Mouse (Mus musculus) MEL (cell line): ENCODE measurements around the gene Isca1. TPM values are rescaled to one million over a fixed set of nuclear protein-coding genes. Genes with fewer than 3 reads are reported as not detected.

Source experiments
- DNase-seq: peaks from one replicate; pipeline ENCODE4 v3.0.0; 2011; ENCODE audit warnings: low read depth, low spot score
- H3K27ac ChIP-seq: 2 replicates; pipeline ENCODE4 v1.5.1; 2012; ENCODE audit warnings: low read depth, mild to moderate bottlenecking, control low read depth, low read length, moderate library complexity; ENCODE audit not compliant: control insufficient read depth
- H3K27me3 ChIP-seq, 2 experiments: fragments of 150-350 bp in 1 of 2; sonication (generic) in 1 of 2; 2 replicates each; pipeline ENCODE4 v1.6.1; 2012; ENCODE audit warnings: low read length in 2 of 2, mild to moderate bottlenecking in 2 of 2, improper control_type of control experiment in 1 of 2, moderate library complexity in 1 of 2; ENCODE audit not compliant: insufficient read depth in 2 of 2, control insufficient read depth in 1 of 2
- H3K36me3 ChIP-seq, 2 experiments: 2 replicates each; pipeline ENCODE4 v1.6.1; 2012 to 2014; ENCODE audit warnings: low read length in 2 of 2, improper control_type of control experiment in 1 of 2, inconsistent platforms in 1 of 2, mild to moderate bottlenecking in 1 of 2; ENCODE audit not compliant: insufficient read depth in 2 of 2, control insufficient read depth in 1 of 2
- H3K4me1 ChIP-seq, 2 experiments: fragments of 150-350 bp in 1 of 2; sonication (generic) in 1 of 2; 2 replicates each; pipeline ENCODE4 v1.6.1; 2012; ENCODE audit warnings: low read length in 2 of 2, improper control_type of control experiment in 1 of 2, mild to moderate bottlenecking in 1 of 2; ENCODE audit not compliant: insufficient read depth in 2 of 2, control insufficient read depth in 1 of 2
- H3K4me3 ChIP-seq, 2 experiments: fragments of 150-350 bp in 1 of 2; sonication (generic) in 1 of 2; 2 replicates each; pipeline ENCODE4 v1.5.1; 2012; ENCODE audit warnings: low read depth in 2 of 2, low read length in 2 of 2, mild to moderate bottlenecking in 2 of 2, moderate library complexity in 2 of 2, control low read depth in 1 of 2, improper control_type of control experiment in 1 of 2; ENCODE audit not compliant: control insufficient read depth in 1 of 2, insufficient read depth in 1 of 2
- H3K79me2 ChIP-seq: 2 replicates; pipeline ENCODE4 v1.6.1; 2012; ENCODE audit warnings: mild to moderate bottlenecking, low read length, moderate library complexity; ENCODE audit not compliant: control insufficient read depth, poor library complexity, insufficient read depth
- H3K9ac ChIP-seq: 2 replicates; pipeline ENCODE4 v1.6.1; 2012; ENCODE audit warnings: low read depth, mild to moderate bottlenecking, control low read depth, low read length, moderate library complexity; ENCODE audit not compliant: control insufficient read depth, poor library complexity, severe bottlenecking
- H3K9me3 ChIP-seq: fragments of 150-350 bp; sonication (generic); replicated peaks from 2 replicates; pipeline ENCODE4 v1.6.1; 2012; ENCODE audit warnings: mild to moderate bottlenecking, low read length, improper control_type of control experiment, moderate library complexity; ENCODE audit not compliant: insufficient read depth
- BHLHE40 ChIP-seq: IDR thresholded peaks from 2 replicates; pipeline ENCODE4 v1.6.1; 2012; ENCODE audit warnings: low read depth, mild to moderate bottlenecking, inconsistent platforms, low read length, improper control_type of control experiment, borderline replicate concordance
- CTCF ChIP-seq, 3 experiments: IDR thresholded peaks in 2 of 3; conservative IDR thresholded peaks in 1 of 3; 2 replicates each; pipeline ENCODE4 v1.5.1; 2011 to 2012; ENCODE audit warnings: low read length in 3 of 3, low read depth in 2 of 3, mild to moderate bottlenecking in 2 of 3, improper control_type of control experiment in 1 of 3, inconsistent platforms in 1 of 3, mixed read lengths in 1 of 3, moderate library complexity in 1 of 3; ENCODE audit not compliant: control insufficient read depth in 1 of 3, insufficient read depth in 1 of 3, poor library complexity in 1 of 3, severe bottlenecking in 1 of 3
- E2F4 ChIP-seq: IDR thresholded peaks from 2 replicates; pipeline ENCODE4 v1.6.1; 2011; ENCODE audit warnings: low read depth, low read length, improper control_type of control experiment, borderline replicate concordance
- ELF1 ChIP-seq: IDR thresholded peaks from 2 replicates; pipeline ENCODE4 v1.6.1; 2014; ENCODE audit warnings: low read depth, mild to moderate bottlenecking, inconsistent platforms, low read length, improper control_type of control experiment, moderate library complexity
- EP300 ChIP-seq, 2 experiments: IDR thresholded peaks; 2 replicates each; pipeline ENCODE4 v1.6.1; 2011; ENCODE audit warnings: improper control_type of control experiment in 2 of 2, low read length in 2 of 2, low read depth in 1 of 2, mild to moderate bottlenecking in 1 of 2
- ETS1 ChIP-seq: IDR thresholded peaks from 2 replicates; pipeline ENCODE4 v1.6.1; 2012; ENCODE audit warnings: low read depth, mild to moderate bottlenecking, inconsistent platforms, low read length, improper control_type of control experiment, moderate library complexity
- GABPA ChIP-seq: IDR thresholded peaks from 2 replicates; pipeline ENCODE4 v1.6.1; 2012; ENCODE audit warnings: low read depth, mild to moderate bottlenecking, inconsistent platforms, low read length, improper control_type of control experiment, moderate library complexity
- GATA1 ChIP-seq: IDR thresholded peaks from 2 replicates; pipeline ENCODE4 v1.6.1; 2011; ENCODE audit warnings: low read depth, low read length, improper control_type of control experiment
- HCFC1 ChIP-seq: IDR thresholded peaks from 2 replicates; pipeline ENCODE4 v1.6.1; 2012; ENCODE audit warnings: low read depth, mild to moderate bottlenecking, inconsistent platforms, low read length, improper control_type of control experiment, moderate library complexity
- JUND ChIP-seq: IDR thresholded peaks from 2 replicates; pipeline ENCODE4 v1.6.1; 2011; ENCODE audit warnings: low read depth, mild to moderate bottlenecking, improper control_type of control experiment, low read length
- KAT2A ChIP-seq: conservative IDR thresholded peaks from 2 replicates; pipeline ENCODE4 v1.6.1; 2012; ENCODE audit warnings: low read depth, low read length, improper control_type of control experiment, inconsistent platforms
- MAZ ChIP-seq: IDR thresholded peaks from 2 replicates; pipeline ENCODE4 v1.6.1; 2012; ENCODE audit warnings: low read depth, mild to moderate bottlenecking, inconsistent platforms, low read length, improper control_type of control experiment
- MEF2A ChIP-seq: IDR thresholded peaks from 2 replicates; pipeline ENCODE4 v1.6.1; 2014; ENCODE audit warnings: low read depth, mild to moderate bottlenecking, inconsistent platforms, low read length, improper control_type of control experiment; ENCODE audit not compliant: poor library complexity, insufficient replicate concordance, severe bottlenecking; ENCODE audit errors: extremely low read depth
- MXI1 ChIP-seq: IDR thresholded peaks from 2 replicates; pipeline ENCODE4 v1.6.1; 2011; ENCODE audit warnings: mild to moderate bottlenecking, low read depth, low read length, improper control_type of control experiment
- MYB ChIP-seq: IDR thresholded peaks from 2 replicates; pipeline ENCODE4 v1.6.1; 2011; ENCODE audit warnings: mild to moderate bottlenecking, low read depth, low read length, improper control_type of control experiment
- MYC ChIP-seq: IDR thresholded peaks from 2 replicates; pipeline ENCODE4 v1.6.1; 2011; ENCODE audit warnings: low read depth, mild to moderate bottlenecking, low read length, improper control_type of control experiment, moderate library complexity
- NRF1 ChIP-seq: IDR thresholded peaks from 2 replicates; pipeline ENCODE4 v1.6.1; 2014; ENCODE audit warnings: low read depth, mild to moderate bottlenecking, inconsistent platforms, low read length, improper control_type of control experiment, moderate library complexity; ENCODE audit not compliant: poor library complexity, insufficient read depth, severe bottlenecking
- POLR2A ChIP-seq, 2 experiments: IDR thresholded peaks; 2 replicates each; pipeline ENCODE4 v1.6.1; 2011 to 2012; ENCODE audit warnings: low read length in 2 of 2, mild to moderate bottlenecking in 2 of 2, control low read depth in 1 of 2, improper control_type of control experiment in 1 of 2, low read depth in 1 of 2, moderate library complexity in 1 of 2; ENCODE audit not compliant: control insufficient read depth in 1 of 2, insufficient read depth in 1 of 2, poor library complexity in 1 of 2
- POLR2AphosphoS5 ChIP-seq: IDR thresholded peaks from 2 replicates; pipeline ENCODE4 v1.6.1; 2012; ENCODE audit warnings: low read depth, borderline replicate concordance, mild to moderate bottlenecking, inconsistent platforms, low read length, moderate library complexity, mixed read lengths
- RCOR1 ChIP-seq: IDR thresholded peaks from 2 replicates; pipeline ENCODE4 v1.6.1; 2012; ENCODE audit warnings: low read depth, mild to moderate bottlenecking, inconsistent platforms, low read length, improper control_type of control experiment
- SIN3A ChIP-seq: IDR thresholded peaks from 2 replicates; pipeline ENCODE4 v1.6.1; 2012; ENCODE audit warnings: low read length, improper control_type of control experiment, inconsistent platforms
- SMC3 ChIP-seq: IDR thresholded peaks from 2 replicates; pipeline ENCODE4 v1.6.1; 2011; ENCODE audit warnings: low read depth, low read length, improper control_type of control experiment
- TAL1 ChIP-seq: IDR thresholded peaks from 2 replicates; pipeline ENCODE4 v1.6.1; 2012; ENCODE audit warnings: mild to moderate bottlenecking, inconsistent platforms, low read length, moderate library complexity, mixed read lengths
- TBP ChIP-seq: IDR thresholded peaks from 2 replicates; pipeline ENCODE4 v1.8.0; 2011; ENCODE audit warnings: low read depth, low read length, improper control_type of control experiment
- TCF12 ChIP-seq: IDR thresholded peaks from 2 replicates; pipeline ENCODE4 v1.6.1; 2014; ENCODE audit warnings: low read depth, mild to moderate bottlenecking, inconsistent platforms, low read length, improper control_type of control experiment, moderate library complexity
- UBTF ChIP-seq: IDR thresholded peaks from 2 replicates; pipeline ENCODE4 v1.6.1; 2012; ENCODE audit warnings: low read depth, mild to moderate bottlenecking, inconsistent platforms, low read length, improper control_type of control experiment, moderate library complexity, borderline replicate concordance; ENCODE audit not compliant: insufficient read depth
- USF2 ChIP-seq, 2 experiments: IDR thresholded peaks; 2 replicates each; pipeline ENCODE4 v1.6.1; 2011 to 2012; ENCODE audit warnings: improper control_type of control experiment in 2 of 2, low read length in 2 of 2, borderline replicate concordance in 1 of 2, inconsistent platforms in 1 of 2, low read depth in 1 of 2, mild to moderate bottlenecking in 1 of 2; ENCODE audit not compliant: insufficient read depth in 1 of 2
- ZMIZ1 ChIP-seq: IDR thresholded peaks from 2 replicates; pipeline ENCODE4 v1.6.1; 2012; ENCODE audit warnings: low read depth, mild to moderate bottlenecking, inconsistent platforms, low read length, improper control_type of control experiment, moderate library complexity
- polyA plus RNA-seq, 2 experiments: library from polyadenylated mRNA; stranded (reverse) in 1 of 2; unstranded in 1 of 2; fragments of >175 nt in 1 of 2; fragments of >200 nt in 1 of 2; gene quantifications; 2 replicates each; pipeline versions ENCODE4 v1.2.1 to v1.2.4; 2012; ENCODE audit warnings: low replicate concordance in 2 of 2, low read depth in 1 of 2; ENCODE audit not compliant: insufficient read length in 2 of 2, insufficient read depth in 1 of 2, missing spikeins in 1 of 2
- total RNA-seq: library from RNA; depleted of rRNA; stranded (reverse); fragments of 300-350 nt; gene quantifications from 2 replicates; pipeline ENCODE4 v1.2.3, GENCODE M21; 2012

Isca1 gene
- total and polyA plus RNA-seq, 3 experiments: 31.2 to 76.3 (median 63.5) TPM

GRCm38 (mm10) chr13:59801000-59801399 is 31.4 kb upstream of the Isca1 start:
- H3K79me2 ChIP-seq: no peaks in the 10 kb centered on the region
- TF ChIP-seq E2F4: no peak
- TF ChIP-seq TAL1: no peak
- TF ChIP-seq ELF1: no peak
- TF ChIP-seq JUND: no peak
- TF ChIP-seq GATA1: no peak
- no peak for TF ChIP-seq SIN3A
- TF ChIP-seq CTCF (IDR thresholded peaks at IDR 0.05 in 2 of 3, conservative IDR thresholded peaks at IDR 0.05 in 1 of 3; ENCODE audit: control insufficient read depth in 1 of 3, insufficient read depth in 1 of 3, low read depth in 2 of 3, low read length in 3 of 3, poor library complexity in 1 of 3, severe bottlenecking in 1 of 3): no peak
- TF ChIP-seq MYB: no peak
- TF ChIP-seq USF2 (IDR thresholded peaks at IDR 0.05; ENCODE audit: borderline replicate concordance in 1 of 2, insufficient read depth in 1 of 2, low read depth in 1 of 2, low read length in 2 of 2): no peak
- TF ChIP-seq MYC: no peak
- TF ChIP-seq BHLHE40: no peak
- no peak for TF ChIP-seq HCFC1
- no peak for TF ChIP-seq POLR2AphosphoS5
- no peak for TF ChIP-seq POLR2A (IDR thresholded peaks at IDR 0.05; ENCODE audit: control insufficient read depth in 1 of 2, insufficient read depth in 1 of 2, low read depth in 1 of 2, low read length in 2 of 2, poor library complexity in 1 of 2)
- TF ChIP-seq SMC3: no peak
- TF ChIP-seq TBP: no peak
- TF ChIP-seq, all 39 proteins: peak for 0

GRCm38 (mm10) chr13:59800077-59800476 is 30.5 kb upstream of the Isca1 start:
- Histone ChIP-seq H3K27ac (no peak overlapping the region), H3K4me1 (peaks cover 7 to 8% of the 10 kb centered on the region in 2 experiments), H3K9me3 (no peaks in the 10 kb centered on the region), H3K9ac (no peak overlapping the region), H3K79me2 (no peaks in the 10 kb centered on the region), H3K36me3 (peaks cover 14 to 53% of the 10 kb centered on the region in 2 experiments), H3K4me3 (no peak overlapping the region), H3K27me3 (no peaks in the 10 kb centered on the region)
- no peak for DNase-seq
- TF ChIP-seq GABPA: no peak
- no peak for TF ChIP-seq MXI1
- no peak for TF ChIP-seq RCOR1
- TF ChIP-seq MAZ: no peak
- no peak for TF ChIP-seq NRF1
- TF ChIP-seq BHLHE40: no peak
- no peak for TF ChIP-seq MEF2A
- TF ChIP-seq EP300 (IDR thresholded peaks at IDR 0.05; ENCODE audit: low read depth in 1 of 2, low read length in 2 of 2): no peak
- TF ChIP-seq UBTF: no peak
- no peak for TF ChIP-seq ZMIZ1
- TF ChIP-seq ELF1: no peak
- no peak for TF ChIP-seq TCF12
- TF ChIP-seq TBP: no peak
- TF ChIP-seq SIN3A: no peak
- no peak for TF ChIP-seq ETS1
- TF ChIP-seq CTCF (IDR thresholded peaks at IDR 0.05 in 2 of 3, conservative IDR thresholded peaks at IDR 0.05 in 1 of 3; ENCODE audit: control insufficient read depth in 1 of 3, insufficient read depth in 1 of 3, low read depth in 2 of 3, low read length in 3 of 3, poor library complexity in 1 of 3, severe bottlenecking in 1 of 3): no peak
- TF ChIP-seq JUND: no peak
- TF ChIP-seq KAT2A: no peak

More at GRCm38 (mm10) chr13:59801000-59801399, 31.4 kb upstream of the Isca1 start:
- Histone ChIP-seq H3K4me1 (peaks cover 7 to 8% of the 10 kb centered on the region in 2 experiments), H3K9me3 (no peaks in the 10 kb centered on the region), H3K4me3 (no peak overlapping the region), H3K9ac (no peak overlapping the region), H3K27ac (no peak overlapping the region), H3K36me3 (peaks cover 12 to 55% of the 10 kb centered on the region in 2 experiments), H3K27me3 (no peaks in the 10 kb centered on the region)
- no peak for DNase-seq
